Mouse (Mus musculus): ENCODE measurements around the gene Klrg1. TPM values are rescaled to one million over a fixed set of nuclear protein-coding genes. Genes with fewer than 3 reads are reported as not detected.

Gene Klrg1
- polyA plus RNA-seq, 1 experiment from 2014 or later, result 0.99 TPM

GRCm38 (mm10) chr6:122250033-122250432 is 32.6 kb downstream of the Klrg1 start:
- H3K27ac ChIP-seq (ENCODE audit: low read depth, low read length), result no peak overlapping the region
- H3K4me2 ChIP-seq (ENCODE audit: low read length), result no peak overlapping the region
- no peaks in the 10 kb centered on the region for H3K4me1 ChIP-seq (ENCODE audit: control insufficient read depth, insufficient read depth, low read depth, low read length)
- H3K4me3 ChIP-seq (ENCODE audit: low read length), result no peak overlapping the region
- 84% methylated on average over 4 of the region's 4 CpGs for WGBS
- H3K27me3 ChIP-seq (replicated peaks; ENCODE audit: control insufficient read depth, insufficient read depth, low read length), result no peaks in the 10 kb centered on the region
- no peaks in the 10 kb centered on the region for H3K9me3 ChIP-seq (ENCODE audit: control insufficient read depth, low read length)
- H3K36me3 ChIP-seq (ENCODE audit: control insufficient read depth, insufficient read depth, low read length), result no peaks in the 10 kb centered on the region
- ATAC-seq, result no peak
- no peak overlapping the region for H3K9ac ChIP-seq (ENCODE audit: low read depth, low read length)

Other genes with a start within 250 kb of the Klrg1 start
- 51.8 and 53.1 TPM in 2 replicates for gene M6pr, start 25.8 kb upstream of the Klrg1 start, polyA plus RNA-seq (2015; fragmentation: Nextera tagmentation; extraction: Ambion mirVana)
- 21.1 and 27.2 TPM in 2 replicates for gene Phc1, start 57.7 kb upstream of the Klrg1 start, polyA plus RNA-seq (2015; fragmentation: Nextera tagmentation; extraction: Ambion mirVana)
- gene Rimklb, start 215.9 kb upstream of the Klrg1 start, polyA plus RNA-seq (2015; fragmentation: Nextera tagmentation; extraction: Ambion mirVana), result 105 and 116 TPM in 2 replicates
- 3.6 and 3.9 TPM in 2 replicates for gene Mfap5, start 223.0 kb upstream of the Klrg1 start, polyA plus RNA-seq (2015; fragmentation: Nextera tagmentation; extraction: Ambion mirVana)